Mouse (Mus musculus): ENCODE results near the gene Rbm12.
"Not testable (repeated sequence)": the region's sequence is repeated elsewhere in the genome, so short reads cannot be mapped to it uniquely, and the experiment has no call there.

The Rbm12 gene

DNA sequence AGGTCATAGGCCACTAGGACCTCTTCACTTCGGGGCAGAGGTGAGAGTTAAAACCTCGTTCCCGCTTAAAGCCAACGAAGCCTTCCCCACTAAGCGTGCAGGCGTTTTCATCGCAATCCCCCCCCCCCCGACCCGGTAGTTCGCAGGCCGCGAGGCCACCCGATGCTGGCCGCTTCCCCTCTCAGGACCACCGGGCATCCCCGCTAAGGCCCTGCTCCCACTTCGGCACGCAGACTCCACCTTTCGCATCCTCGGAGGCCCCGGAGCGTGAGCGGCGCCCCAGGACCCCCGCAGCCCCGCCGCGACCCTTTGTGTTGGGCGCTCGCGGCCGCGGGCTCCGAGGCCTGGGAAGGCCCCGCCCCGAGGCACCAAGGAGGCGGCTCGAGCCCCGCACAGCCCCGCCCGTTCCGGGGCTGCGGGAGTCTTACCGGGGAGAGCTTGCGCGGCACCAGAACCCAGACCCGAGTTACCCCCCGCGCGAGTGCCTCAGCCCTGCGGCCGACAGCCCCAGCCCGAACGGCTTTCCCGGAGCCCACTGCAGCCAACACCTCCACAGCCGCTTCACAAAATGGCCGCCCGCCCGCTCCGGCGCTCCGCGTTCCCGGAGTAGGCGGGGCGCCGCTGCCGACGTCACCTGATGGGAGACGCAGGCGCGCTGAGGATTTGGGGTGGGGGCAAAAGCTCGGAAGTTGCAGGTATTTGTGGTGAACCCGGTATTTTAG is at the start of gene Rbm12, which contains the start of gene Cpne1:
TSS of gene Rbm12 (minus strand) at position 621 of the 722 bp plus-strand sequence.
TSS of gene Cpne1 (minus strand) at position 608 of the 722 bp plus-strand sequence.
- in situ Hi-C loops (cut with MboI, MseI): no loop called here

DNA sequence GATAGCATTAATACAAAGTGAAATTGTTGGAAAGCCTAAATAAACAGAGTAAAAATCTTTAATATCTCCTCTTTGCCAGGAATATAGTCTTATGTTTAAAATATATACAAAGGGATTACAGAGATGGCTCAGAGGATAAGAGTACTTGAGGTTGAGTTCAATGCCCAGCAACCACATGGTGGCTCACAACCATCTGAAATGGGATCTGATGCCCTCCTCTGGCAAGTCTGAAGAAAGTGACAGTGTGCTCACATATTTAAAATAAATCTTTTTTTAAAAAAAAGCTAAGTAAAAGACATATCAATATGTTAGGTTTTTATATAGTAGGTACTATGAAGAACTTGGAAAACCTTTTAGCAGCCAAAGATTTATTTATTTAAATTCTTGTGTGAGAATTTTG is 39.8 kb upstream of the Rbm12 start:
- in situ Hi-C loops (cut with MboI, MseI): no loop called here

DNA sequence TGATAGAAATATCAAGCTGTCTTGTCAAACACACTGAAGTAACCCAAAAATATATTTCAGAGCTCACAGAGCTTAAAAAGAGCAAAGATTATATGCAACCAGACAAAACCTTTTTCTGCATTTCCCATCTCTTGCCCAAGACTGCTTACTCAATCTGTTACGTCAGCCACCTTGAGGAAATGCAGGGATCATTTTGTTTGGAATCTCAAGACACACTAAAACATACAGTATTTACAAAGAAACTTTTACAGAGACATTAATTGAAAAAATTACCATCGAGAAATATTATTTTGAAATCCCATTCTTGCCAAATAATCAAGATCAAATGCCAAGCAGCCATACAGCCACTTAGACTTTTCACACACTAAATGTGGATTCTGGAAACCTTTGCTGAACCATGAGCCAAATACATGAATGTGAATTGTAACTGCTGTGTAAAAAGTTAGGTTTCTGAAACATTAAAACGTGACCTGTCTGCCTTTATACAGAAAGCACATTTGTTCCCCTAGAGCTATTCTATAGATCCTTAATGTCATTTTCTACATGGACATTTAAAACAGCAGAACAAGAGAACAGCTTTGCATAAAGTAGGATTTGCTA is 35.6 kb upstream of the Rbm12 start:
- in situ Hi-C loops (cut with MboI, MseI): loop anchor here (25.0 kb wide), 1 partner anchor 1260 kb away; the partner anchor contains the start of gene Eif2s2

DNA sequence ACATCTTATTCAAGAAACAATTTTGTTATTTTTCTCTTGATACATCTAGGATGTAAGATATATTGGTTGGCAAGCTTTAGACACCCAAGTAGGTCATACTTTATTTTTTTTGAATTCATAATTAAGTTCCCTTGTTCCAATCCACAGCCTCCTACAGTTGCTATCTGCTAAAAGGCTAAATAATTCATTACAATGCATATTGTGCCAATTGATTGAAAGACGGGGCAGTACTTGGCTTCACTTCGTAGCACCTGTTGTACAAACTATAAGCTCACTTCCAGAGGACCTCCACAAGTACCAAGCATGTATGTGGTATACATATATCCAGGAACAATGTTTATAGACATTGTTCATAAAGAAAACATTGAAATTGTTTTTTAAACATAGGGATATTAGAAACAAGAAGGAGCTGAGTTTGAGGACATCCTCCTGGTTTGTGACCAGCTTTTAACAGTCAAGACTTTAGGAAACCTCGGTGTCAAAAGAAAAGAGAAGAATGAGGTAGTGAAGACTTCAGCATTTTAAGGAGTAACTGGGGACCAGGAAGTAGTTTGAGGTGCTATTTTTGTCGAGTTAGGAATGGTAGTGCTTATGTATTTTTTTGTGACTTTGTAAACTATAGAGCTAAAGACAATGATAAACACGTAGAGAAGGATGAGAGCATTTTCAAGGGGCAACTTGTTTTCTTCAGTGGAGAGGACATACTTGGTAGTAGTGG is 34.7 kb upstream of the Rbm12 start:
- in situ Hi-C loops (cut with MboI, MseI): loop anchor here (25.0 kb wide), 1 partner anchor 1259 kb away; the partner anchor contains the start of gene Eif2s2

DNA sequence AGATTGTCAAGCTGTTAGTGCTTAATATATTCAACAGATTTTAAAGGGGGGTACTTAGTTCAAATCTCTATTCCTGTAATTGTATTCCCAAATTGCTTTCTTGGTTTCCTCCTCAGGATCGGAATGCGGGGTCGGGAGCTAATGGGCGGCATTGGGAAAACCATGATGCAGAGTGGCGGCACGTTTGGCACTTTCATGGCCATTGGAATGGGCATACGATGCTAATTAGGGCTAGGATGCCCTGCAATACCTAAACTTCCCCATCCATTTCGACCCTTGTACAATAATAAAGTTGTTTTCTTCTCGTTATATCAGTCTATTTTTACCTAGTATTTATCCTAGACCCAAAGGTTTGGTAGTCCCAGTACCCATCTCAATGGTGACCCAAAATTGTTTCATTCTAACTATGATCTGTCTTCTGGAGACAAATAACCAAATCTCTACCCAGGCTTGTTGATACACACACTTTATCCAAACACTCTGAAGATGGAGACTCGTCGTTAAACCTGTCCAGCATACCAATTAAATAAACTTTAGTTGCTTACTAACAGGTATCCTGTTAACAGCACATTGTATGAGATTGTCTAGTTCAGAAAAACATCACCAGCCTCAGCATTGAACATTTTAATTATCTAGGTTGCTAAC is 33.8 kb upstream of the Rbm12 start:
- in situ Hi-C loops (cut with MboI, MseI): loop anchor here (25.0 kb wide), 1 partner anchor 1258 kb away; the partner anchor contains the start of gene Eif2s2

DNA sequence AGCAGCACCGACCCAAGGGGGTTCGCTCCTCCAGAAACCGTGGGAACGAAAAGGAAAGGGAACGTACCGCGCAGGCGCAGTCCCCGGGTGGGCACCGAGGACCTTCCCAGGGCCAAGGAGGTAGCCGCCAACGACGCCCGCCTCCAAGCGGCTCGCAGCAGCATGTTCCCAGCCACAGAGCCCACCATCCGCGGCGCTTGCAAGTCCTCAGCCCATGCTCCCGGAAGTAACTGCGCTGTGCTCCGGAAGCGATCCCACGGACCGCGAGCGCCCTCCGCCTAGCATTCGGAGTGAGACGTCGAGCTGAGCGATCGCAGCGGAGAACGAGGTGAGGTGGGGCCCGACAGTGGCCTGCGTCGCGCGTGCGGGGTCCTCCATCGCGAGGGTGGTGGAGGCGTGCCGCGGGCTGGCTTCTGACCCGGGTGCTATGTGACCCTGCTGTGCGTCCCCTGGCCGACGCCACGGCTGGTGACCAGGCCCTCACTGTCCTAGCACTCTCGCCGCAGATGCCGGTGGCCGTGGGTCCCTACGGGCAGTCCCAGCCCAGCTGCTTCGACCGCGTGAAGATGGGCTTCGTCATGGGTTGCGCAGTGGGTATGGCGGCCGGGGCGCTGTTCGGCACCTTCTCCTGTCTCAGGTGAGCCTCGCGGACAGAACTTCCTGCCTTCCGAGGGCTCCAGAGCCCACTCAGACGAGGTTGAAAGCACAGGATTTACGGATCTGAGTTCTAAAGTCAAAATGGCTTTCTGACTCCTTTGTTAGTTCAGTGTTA is 32.4 kb upstream of the Rbm12 start, which contains the start of the genes Romo1 and Nfs1:
TSS of gene Romo1 (plus strand) at position 87 of the 772 bp plus-strand sequence.
TSS of gene Nfs1 (minus strand) at position 234 of the 772 bp plus-strand sequence.
- in situ Hi-C loops (cut with MboI, MseI): loop anchor here (25.0 kb wide), 1 partner anchor 1257 kb away; the partner anchor contains the start of gene Eif2s2

DNA sequence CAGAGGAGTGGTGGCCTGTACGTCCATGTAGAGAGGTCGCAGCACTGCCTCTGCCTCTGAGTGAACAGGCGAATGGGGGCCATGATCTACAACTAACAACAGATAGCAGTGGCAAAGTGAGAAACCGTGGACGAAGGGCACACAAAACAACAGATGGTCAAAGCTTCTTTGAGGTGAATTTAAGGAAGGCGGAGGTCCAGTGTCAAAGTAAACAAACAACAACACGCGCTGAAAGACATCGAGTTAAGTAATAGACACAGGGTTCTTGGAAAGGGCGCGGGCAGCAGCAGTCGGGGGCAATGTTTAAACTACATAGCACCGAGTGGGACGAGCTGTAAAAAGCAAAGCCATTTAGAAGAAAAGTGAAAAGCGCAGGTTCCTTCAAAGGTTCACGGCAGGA is 31.6 kb upstream of the Rbm12 start:
- in situ Hi-C loops (cut with MboI, MseI): loop anchor here (25.0 kb wide), 1 partner anchor 1256 kb away; the partner anchor contains the start of gene Eif2s2

DNA sequence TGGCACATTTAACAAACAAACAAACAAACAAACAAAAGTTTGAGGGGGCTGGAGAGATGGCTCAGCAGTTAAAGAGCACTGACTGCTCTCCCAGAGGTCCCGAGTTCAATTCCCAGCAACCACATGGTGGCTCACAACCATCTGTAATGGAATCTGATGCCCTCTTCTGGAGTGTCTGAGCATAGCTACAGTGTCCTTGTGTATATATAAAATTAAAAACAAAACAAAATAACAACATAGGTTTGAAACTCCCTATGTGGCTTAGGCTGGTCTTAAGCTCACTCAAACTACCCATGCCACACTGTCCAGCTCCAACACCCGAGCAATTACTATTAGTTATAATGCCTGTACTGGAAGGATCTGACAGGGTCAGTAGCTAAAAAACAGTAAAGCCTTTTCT is 31.0 kb upstream of the Rbm12 start:
- in situ Hi-C loops (cut with MboI, MseI): loop anchor here (25.0 kb wide), 1 partner anchor 1256 kb away; the partner anchor contains the start of gene Eif2s2

DNA sequence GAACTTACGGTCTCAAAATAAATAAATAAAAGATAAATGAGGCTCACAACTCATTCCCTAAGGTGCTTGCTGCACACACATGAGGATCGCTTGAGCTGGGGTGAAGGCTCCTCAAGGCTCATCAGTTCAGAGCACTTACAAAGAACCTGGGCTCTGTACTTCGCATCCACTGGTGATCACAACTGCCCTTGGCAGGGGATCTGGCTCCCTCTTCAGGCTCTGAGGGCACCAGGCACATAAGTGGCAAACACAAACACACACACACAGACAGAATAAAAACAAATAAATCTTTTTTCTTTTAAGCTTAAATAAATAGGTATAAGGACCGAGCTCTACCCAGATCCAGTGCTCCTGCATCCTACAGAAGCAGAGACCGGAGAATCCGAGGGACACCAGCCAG is 23.9 kb upstream of the Rbm12 start:
- in situ Hi-C loops (cut with MboI, MseI): loop anchor here (25.0 kb wide), 1 partner anchor 1248 kb away; the partner anchor contains the start of gene Eif2s2

DNA sequence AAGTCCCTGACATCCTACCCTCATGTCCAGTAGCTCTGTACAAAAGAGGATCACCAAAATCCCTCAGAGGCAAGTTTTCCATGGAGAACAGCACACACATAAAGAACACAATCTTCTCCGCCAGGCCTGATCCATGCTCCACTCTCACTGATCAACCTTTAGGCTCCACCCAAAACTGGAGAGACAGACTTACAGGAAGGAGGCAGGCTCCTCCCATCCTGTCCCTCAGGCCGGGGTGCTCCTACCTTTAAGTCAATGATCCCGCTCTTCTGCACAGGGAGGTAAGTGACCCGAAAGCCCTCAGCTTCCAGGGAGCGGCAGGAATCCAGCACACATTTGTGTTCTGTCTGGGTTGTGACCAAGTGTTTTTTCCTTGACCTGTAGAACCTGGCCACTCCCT is 22.4 kb upstream of the Rbm12 start:
- in situ Hi-C loops (cut with MboI, MseI): loop anchor here (25.0 kb wide), 1 partner anchor 1247 kb away; the partner anchor contains the start of gene Eif2s2

DNA sequence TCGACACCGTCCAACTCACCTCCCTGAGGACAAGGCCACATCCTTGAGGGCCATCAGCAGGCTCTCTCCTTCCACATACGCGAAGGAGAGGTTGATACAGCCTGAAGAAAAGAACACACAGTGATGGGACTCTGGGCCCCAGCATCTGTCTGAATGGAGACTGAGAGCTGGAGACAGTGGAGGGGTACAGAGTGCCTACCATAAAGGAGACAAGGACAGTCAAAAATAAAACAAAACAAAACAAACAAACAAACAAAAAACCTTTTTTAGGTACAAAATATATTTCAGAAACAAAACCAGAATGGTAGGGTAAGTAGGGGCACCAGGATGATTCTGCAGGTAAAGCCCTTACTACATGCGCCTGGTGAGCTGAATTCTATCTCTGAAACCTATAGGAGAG is 15.2 kb upstream of the Rbm12 start, which contains the start of gene Gm28036:
TSS of gene Gm28036 (minus strand) at position 101 of the 400 bp plus-strand sequence.
- in situ Hi-C loops (cut with MboI, MseI): loop anchor here (25.0 kb wide), 1 partner anchor 1240 kb away; the partner anchor contains the start of gene Eif2s2

DNA sequence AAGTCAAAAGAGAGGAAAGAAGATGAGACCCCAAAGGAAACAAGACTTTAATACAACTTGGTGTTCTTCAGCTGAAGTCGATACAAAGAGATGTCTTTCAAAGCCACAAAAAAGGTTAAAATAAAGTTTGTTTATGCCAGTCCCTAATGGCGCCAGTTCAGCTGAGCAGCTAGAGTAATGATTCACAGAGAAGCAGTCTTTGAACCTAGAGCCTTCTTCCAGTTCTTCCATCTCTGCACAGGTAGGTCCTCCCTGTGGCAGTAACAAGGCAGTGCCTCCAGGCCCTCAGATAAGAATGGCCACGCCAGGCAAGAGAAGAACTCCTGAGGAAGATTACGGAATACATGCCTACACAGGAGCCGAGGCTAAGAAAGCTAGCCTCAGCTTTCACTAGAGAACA is 12.0 kb upstream of the Rbm12 start:
- in situ Hi-C loops (cut with MboI, MseI): no loop called here

DNA sequence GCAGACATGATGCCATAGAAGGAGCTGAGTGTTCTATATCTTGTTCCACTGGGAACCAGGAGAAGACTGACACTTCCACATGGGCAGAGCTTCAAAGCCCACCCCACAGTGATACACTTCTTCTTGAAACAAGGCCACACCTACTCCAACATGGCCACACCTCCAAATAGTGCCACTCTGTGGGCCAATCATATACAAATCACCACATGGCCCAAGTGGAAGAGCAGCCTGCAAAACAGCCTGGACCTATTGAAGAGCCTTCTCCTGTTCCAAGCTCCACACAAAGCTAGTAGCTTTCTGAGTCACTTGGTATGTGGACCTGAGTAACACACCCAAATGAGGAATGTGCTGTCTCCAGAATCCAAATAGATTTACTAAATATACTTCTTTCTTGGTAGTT is 7.8 kb upstream of the Rbm12 start:
- in situ Hi-C loops (cut with MboI, MseI): no loop called here

DNA sequence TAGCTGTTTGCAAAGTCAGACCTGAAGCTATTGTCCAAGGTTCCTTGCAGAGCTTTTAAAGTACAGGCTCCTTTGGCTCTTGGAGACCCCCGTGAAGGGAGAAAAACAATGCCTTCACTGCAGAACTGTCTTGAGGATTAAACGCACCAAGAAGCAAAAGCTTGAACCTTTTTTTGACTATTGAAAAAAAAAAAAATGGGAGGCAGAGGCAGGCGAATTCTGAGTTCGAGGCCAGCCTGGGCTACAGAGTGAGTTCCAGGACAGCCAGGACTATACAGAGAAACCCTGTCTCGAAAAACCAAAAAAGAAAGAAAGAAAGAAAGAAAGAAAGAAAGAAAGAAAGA is 274 bp upstream of the Rbm12 start:
- in situ Hi-C loops (cut with MboI, MseI): not testable (repeated sequence)

DNA sequence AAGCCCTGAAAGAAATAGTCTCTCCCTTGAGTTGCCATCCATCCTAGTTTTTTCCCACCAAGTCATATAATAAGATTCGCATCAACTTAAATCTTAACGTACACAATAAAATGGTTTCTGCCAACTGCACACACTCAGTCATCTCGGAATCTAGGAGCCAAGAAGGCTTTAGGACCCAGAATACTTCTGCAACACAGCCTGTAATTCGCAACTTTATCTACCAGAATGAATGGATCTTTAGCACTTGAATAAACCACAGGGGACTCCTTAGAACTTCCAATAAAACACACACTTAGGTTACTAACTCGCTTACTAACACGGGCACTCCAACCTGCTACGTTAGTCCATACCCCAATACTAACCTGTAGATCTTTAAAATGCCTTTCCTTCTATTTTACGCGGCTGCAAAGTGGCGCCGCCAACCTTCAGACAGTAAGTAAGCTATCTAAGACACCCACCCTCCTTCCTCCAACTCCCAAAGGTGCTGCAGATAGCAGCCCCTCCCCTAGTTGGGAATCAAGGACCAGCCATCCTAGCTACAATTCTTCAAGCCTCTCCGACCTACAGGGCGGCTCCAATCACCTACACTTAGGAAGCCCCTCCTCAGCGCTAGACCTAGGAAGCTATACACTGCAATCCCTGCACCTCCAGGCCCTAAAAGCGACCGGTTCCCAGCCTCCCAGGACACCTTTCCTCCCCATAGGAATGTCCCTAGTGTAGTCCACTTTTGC is 986 bp downstream of the Rbm12 start:
- in situ Hi-C loops (cut with MboI, MseI): no loop called here

DNA sequence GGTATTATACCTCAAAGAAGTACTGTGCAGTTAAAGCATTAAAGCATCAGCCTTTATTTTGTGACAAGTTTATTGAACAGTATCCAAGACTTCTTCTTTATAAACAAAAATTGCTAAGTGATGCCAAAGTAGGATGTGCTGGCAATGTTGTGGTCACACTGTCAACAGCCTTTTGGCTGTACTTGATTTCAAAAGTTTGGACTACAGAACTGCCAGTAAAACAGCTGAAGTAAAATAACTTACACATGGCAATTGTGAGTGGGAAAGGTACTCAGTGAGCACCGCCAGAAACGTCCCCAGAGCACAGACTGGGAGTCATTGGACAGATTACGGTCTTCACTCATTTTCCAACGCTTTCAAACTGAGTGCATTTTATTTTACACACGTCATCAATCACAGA is 19.9 kb downstream of the Rbm12 start:
- in situ Hi-C loops (cut with MboI, MseI): no loop called here

DNA sequence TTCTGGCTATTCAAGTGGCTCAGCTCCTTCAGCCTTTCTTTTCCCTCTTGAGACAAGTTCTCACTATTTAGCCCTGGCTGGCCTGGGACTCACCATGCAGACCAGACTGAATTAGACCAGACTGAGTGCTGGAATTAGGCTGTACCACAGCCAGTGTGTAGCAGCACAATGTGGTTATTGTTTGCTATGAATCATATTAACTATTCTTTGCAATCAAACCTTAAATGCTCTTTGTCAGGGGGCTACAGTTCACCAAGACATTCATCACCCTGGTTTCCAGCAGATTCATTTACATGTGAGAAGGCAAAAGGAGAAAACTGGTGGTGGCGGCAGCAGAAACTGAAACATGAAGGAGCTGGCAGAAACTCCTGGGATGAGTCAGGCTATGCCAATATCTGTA is 22.0 kb downstream of the Rbm12 start:
- in situ Hi-C loops (cut with MboI, MseI): no loop called here

DNA sequence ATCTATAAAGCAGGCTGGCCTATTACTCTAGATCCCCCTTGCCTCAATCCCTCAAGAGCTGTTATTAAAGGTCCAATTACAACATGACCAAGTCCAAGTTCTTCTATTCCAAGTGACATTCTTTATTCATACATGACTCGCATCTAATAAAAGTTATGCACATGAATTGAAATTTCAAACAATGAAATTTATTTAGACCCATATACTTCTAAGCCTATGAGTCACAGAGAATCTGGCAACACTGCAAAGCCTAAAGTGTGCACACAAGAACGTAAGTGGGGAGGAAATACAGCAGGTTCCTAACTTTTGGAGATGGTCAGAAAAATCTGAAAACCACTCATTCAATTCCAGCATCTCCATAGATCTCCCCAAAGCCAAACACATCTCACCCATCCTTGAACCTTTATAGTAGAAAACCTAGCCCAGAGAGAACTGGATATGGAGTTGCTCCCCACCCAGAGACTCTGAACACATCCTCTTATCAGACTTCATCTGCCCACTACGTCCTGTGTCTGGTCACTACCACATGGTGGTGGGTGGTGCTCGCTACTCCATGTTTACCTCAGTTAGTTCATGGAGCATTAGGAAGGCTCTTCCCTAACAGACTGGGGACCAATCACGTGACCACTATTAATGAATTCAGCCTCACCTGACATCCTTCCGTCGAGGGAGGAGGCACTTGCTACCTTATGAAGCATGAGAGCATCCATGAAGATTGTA is 24.2 kb downstream of the Rbm12 start:
- in situ Hi-C loops (cut with MboI, MseI): no loop called here

DNA sequence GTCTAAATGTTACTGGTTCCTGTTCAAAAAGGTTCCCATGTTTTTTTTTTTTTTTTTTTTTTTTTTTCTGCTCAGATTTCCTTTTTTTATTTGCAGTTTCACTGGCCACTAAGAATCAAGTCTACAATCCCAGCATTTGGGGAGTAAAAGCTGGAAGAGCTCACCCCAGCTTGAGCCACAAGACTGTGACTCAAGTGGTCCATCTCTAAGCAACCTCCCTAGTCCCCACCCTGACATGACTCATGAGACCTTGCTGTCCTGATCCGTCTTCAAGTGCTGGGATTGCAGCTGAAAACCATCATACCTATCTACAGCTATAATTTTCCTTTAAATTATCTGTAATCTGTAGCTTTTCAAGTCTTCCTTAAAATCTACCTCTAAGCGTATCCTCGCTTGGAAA is 27.2 kb downstream of the Rbm12 start:
- in situ Hi-C loops (cut with MboI, MseI): no loop called here
